Mouse (Mus musculus): ENCODE measurements around the gene Acp4.

GRCm38 (mm10) chr7:44257278-44257677, at the start of gene Acp4:
- TF ChIP-seq CTCF (IDR thresholded peaks at IDR 0.05; ENCODE audit: low read depth, low read length) (no peak), POLR2A (IDR thresholded peaks at IDR 0.05; ENCODE audit: extremely low read depth, insufficient read depth, low read length) (no peak)

Data from liver, adult 2 months (tissue).